24 mouse cellular contexts compared by ENCODE assay signal in genomic region chr14:101340331-101340730, GRCm38 (mm10).
"Had no signal": no experiment of that assay in that cellular context is flagged by ENCODE, and none has a peak within 500 bp of the region (broad histone marks: within the 10 kb centered on the region; RNA-seq: fewer than 3 reads in every experiment).

No protein-coding gene starts in this region.

- H3K27me3 ChIP-seq: limb, embryonic 13.5 days; liver, embryonic 12.5 days; liver, embryonic 15.5 days; lung, embryonic 15.5 days; midbrain, embryonic 12.5 days; midbrain, embryonic 15.5 days; neural tube, embryonic 13.5 days; stomach, embryonic 15.5 days had no signal

- DNase-seq: kidney, adult 2 months; kidney, postnatal 25 days; layer of hippocampus, adult 9-11 months; liver; lung, adult 18-20 months; lung, postnatal 36 days; retina, postnatal 1 day; right cerebral cortex, postnatal 25 days; spleen, adult 18-20 months; thymus, adult 18-20 months; thymus, postnatal 36 days had no signal

- H3K4me1 ChIP-seq: limb, embryonic 10.5 days; limb, embryonic 13.5 days; liver, embryonic 12.5 days; liver, embryonic 15.5 days; lung, embryonic 15.5 days; midbrain, embryonic 12.5 days; midbrain, embryonic 15.5 days; neural tube, embryonic 13.5 days; stomach, embryonic 15.5 days had no signal

- H3K36me3 ChIP-seq: limb, embryonic 10.5 days; limb, embryonic 13.5 days; liver, embryonic 12.5 days; liver, embryonic 15.5 days; lung, embryonic 15.5 days; midbrain, embryonic 12.5 days; midbrain, embryonic 15.5 days; neural tube, embryonic 13.5 days; stomach, embryonic 15.5 days had no signal

- H3K9ac ChIP-seq: limb, embryonic 13.5 days; liver, embryonic 12.5 days; liver, embryonic 15.5 days; lung, embryonic 15.5 days; midbrain, embryonic 12.5 days; midbrain, embryonic 15.5 days; neural tube, embryonic 13.5 days; stomach, embryonic 15.5 days had no signal

- H3K9me3 ChIP-seq: limb, embryonic 10.5 days; limb, embryonic 13.5 days; liver, embryonic 12.5 days; liver, embryonic 15.5 days; lung, embryonic 15.5 days; midbrain, embryonic 12.5 days; midbrain, embryonic 15.5 days; neural tube, embryonic 13.5 days; stomach, embryonic 15.5 days had no signal

- H3K4me2 ChIP-seq: limb, embryonic 13.5 days; liver, embryonic 12.5 days; liver, embryonic 15.5 days; lung, embryonic 15.5 days; midbrain, embryonic 12.5 days; midbrain, embryonic 15.5 days; neural tube, embryonic 13.5 days; stomach, embryonic 15.5 days had no signal

- ATAC-seq: intestine, postnatal 0 days; liver, embryonic 12.5 days; midbrain, embryonic 15.5 days had no signal

- H3K4me3 ChIP-seq: layer of hippocampus, adult 2 months; limb, embryonic 10.5 days; limb, embryonic 13.5 days; liver, embryonic 12.5 days; liver, embryonic 15.5 days; lung, embryonic 15.5 days; midbrain, embryonic 12.5 days; midbrain, embryonic 15.5 days; myocyte; neural tube, embryonic 13.5 days; stomach, embryonic 15.5 days had no signal

- H3K27ac ChIP-seq: kidney, postnatal 0 days; layer of hippocampus, adult 2 months; limb, embryonic 10.5 days; limb, embryonic 13.5 days; liver, embryonic 12.5 days; liver, embryonic 15.5 days; lung, embryonic 15.5 days; midbrain, embryonic 12.5 days; midbrain, embryonic 15.5 days; neural tube, embryonic 13.5 days; stomach, embryonic 15.5 days had no signal
